Mouse (Mus musculus): ENCODE measurements at regions not wholly inside any gene's neighbourhood (a gene's known extent, or its start where the extent isn't known, plus 50 kb on each side); places are given as distances from the start of the nearest gene placed in this dataset.

DNA sequence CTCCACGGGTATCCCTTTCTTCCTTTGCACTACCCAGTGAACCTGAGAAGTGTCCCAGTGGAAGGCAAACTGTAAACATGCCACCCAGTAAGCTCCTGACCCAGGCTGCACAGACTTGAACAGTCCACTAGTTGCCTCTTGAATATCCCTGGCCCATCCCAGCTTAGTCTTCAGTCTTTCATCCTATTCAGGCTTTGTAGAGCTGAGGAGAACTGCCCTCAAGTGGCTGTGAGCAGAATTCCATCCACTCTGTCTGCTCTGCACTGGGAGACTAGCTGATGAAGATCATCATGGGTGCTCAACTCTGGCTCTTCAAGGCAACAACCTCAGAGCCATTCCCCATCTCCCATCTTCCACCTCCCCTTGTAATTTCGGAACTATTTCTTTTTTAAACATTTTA is 249.1 kb downstream of the Lmx1a start:
- TF ChIP-seq CHD2 (IDR thresholded peaks at IDR 0.05; ENCODE audit: low read length) (no peak), ETS1 (IDR thresholded peaks at IDR 0.05; ENCODE audit: low read depth, low read length) (no peak), HCFC1 (IDR thresholded peaks at IDR 0.05; ENCODE audit: low read depth, low read length) (no peak), CTCF (IDR thresholded peaks at IDR 0.05 in 2 of 3, conservative IDR thresholded peaks at IDR 0.05 in 1 of 3; ENCODE audit: control insufficient read depth in 1 of 3, insufficient read depth in 1 of 3, low read depth in 2 of 3, low read length in 3 of 3, poor library complexity in 1 of 3, severe bottlenecking in 1 of 3) (no peak), MAX (IDR thresholded peaks at IDR 0.05; ENCODE audit: low read length) (no peak), TCF12 (IDR thresholded peaks at IDR 0.05; ENCODE audit: low read depth, low read length) (no peak), MAFK (IDR thresholded peaks at IDR 0.05; ENCODE audit: borderline replicate concordance, low read depth, low read length) (no peak)
